Mouse (Mus musculus) G1E-ER4 (cell line): ENCODE results near the gene Pa2g4. TPM values are rescaled to one million over a fixed set of nuclear protein-coding genes. Genes with fewer than 3 reads are reported as not detected.

Experiments
- GATA1 ChIP-seq: IDR thresholded peaks from one replicate; pipeline ENCODE4 v1.8.0; 2012; ENCODE audit warnings: low read length, inconsistent platforms
- polyA plus RNA-seq: library from polyadenylated mRNA; stranded (reverse); fragments of >175 nt; gene quantifications from 2 replicates; pipeline ENCODE4 v1.2.3, GENCODE M21; 2012

The Pa2g4 gene
- polyA plus RNA-seq, 1 experiment: 631 TPM

DNA sequence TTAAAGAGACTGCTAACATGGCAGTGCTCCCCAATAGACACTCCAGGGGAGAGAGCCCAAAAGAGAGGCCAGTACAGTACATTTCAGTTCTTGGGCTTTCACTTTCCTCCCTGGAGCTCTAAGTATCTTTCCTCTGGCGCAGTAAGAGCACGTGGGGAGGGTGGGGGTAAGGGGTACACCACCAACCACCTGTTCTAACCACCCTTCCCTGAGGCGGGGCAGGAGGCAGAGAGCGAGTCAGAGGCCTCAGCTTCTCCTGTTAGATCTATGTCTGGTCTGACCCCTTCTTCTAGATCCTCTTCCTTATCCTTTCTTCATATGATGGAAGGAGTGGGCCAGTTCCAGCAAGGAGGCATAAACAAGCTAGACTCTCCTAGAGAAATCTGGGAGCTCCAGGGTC, 21.3 kb upstream of the Pa2g4 start:
- TF ChIP-seq GATA1: no peak

DNA sequence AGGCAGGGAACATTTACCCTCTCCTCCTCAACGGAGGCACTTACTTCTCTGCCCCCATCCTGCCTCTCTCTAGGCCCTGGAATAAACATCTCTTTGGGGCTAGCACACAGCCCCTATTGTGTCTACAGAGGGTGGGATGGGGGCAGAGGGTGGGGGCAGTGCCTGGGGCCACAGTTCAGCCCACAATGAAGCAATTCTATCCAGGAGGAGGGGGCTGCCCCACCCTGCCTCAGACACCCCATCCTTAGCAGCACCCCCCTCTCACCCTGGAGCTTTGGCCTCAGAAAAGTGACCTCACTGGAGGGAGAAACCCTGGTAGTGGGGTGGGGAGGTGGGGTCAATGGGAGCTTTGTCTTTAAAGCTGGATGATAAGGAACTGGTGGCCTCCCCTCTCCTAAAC, 20.8 kb upstream of the Pa2g4 start:
- TF ChIP-seq GATA1: no peak

DNA sequence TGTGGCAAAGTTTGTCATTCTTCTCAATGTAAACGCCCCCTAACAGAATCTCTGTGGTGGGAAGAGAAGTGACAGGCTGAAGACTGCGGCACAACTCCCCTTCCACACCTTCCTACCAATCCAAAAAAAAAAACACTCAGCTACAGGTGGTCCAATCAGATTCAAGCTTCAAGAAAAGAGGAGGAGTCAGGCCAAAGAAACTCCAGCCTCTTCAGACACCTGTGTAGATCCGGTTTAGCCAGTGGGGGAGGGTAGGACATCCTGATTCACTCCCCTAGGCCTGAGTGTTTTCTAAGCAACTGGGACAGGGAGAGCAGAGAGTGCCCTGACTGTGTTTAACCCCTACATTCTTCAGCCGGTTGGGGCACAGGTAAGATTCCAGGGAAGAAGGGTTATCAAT, 18.6 kb upstream of the Pa2g4 start:
- TF ChIP-seq GATA1: no peak

DNA sequence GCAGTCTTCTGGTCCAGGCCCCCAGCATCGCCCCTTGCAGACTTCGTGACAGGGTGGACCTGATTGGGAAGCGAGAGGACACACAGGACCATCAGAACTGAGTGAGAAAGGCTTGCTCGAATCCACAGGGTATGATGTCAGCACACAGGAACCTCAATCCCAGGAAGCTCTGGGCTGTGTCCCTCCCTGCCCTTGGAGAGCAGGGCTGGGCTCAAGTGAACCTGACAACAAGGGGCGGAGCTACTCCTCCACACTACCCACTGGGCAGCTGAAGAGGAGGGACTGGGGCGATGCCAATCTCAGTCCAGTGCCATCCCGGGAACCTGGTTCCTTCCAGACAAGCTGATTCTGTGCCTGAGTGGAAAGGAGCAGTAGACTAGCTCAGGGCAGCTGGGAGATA, 17.9 kb upstream of the Pa2g4 start:
- no peak for TF ChIP-seq GATA1

DNA sequence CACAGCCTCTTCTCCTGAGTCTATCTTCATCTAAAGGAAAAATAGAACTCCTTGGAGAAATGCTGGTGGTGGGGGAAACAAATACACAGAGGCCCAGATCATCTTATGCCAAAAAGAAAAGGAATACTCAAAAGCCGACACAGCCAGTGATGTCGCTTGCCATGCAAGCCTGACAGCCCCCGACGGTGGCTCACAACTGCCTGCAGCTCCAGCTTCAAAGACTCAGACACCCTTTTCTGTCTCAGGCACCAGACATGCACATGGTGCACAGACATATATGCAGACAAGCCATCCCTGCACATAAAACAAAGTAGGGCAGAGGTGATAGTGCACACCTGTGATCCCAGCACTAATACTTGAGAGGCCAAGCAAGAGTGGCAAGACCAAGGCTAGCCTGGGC, 13.9 kb upstream of the Pa2g4 start:
- TF ChIP-seq GATA1: no peak

DNA sequence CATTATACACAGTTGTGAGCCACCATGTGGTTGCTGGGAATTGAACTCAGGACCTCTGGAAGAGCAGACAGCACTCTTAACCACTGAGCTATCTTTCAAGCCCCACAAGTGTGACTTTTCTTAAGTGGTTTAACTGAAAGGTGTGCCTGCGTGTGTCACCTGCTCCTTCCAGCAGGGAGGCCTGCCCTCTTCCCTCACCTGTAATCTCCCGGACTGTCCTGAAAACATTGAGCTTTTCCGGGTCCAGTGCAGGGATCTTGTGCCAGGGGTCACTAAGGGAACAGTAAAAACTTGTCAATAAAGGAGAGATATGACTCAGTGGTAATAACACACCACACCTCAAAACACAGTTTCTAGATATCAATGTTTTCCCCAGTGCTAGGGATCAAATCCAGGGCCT, 13.5 kb upstream of the Pa2g4 start:
- TF ChIP-seq GATA1: no peak

DNA sequence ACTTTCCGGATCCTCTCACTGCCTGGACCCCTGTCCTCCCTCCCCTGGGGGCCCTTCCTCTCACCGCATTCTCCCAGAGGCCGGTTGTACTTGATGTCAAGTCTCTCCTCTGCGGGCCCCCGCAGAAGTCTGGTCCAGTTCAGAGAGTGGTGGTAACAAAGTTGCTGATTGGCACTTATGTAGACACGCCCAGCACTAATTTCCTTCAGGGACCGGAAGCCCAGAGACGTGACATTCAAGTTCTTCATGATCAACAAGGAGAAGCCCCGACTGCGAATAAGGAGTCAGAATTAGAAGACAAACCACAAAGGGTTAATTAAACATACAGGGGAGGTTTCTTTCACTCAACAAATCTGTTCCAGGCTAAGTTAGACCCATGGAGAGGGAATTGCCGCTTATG, 12.5 kb upstream of the Pa2g4 start:
- TF ChIP-seq GATA1: no peak

DNA sequence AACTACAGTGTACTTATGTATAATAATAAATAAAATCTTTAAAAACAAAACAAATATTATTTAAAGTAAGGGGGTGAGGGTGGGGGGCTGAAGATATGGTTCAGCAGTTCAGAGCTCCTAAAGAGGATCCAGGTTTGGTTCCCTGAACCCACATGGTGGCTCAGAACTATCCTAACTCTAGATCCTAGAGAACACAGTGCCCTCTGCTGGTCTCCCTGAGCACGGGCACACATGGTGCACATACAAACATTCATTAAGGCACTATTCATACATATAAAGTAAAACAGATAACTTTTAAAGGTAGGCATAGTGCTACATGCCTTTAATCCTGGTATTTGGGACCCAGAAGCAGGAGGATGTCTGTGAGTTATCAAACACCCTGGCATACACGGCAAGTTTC, 9.3 kb upstream of the Pa2g4 start:
- no peak for TF ChIP-seq GATA1

DNA sequence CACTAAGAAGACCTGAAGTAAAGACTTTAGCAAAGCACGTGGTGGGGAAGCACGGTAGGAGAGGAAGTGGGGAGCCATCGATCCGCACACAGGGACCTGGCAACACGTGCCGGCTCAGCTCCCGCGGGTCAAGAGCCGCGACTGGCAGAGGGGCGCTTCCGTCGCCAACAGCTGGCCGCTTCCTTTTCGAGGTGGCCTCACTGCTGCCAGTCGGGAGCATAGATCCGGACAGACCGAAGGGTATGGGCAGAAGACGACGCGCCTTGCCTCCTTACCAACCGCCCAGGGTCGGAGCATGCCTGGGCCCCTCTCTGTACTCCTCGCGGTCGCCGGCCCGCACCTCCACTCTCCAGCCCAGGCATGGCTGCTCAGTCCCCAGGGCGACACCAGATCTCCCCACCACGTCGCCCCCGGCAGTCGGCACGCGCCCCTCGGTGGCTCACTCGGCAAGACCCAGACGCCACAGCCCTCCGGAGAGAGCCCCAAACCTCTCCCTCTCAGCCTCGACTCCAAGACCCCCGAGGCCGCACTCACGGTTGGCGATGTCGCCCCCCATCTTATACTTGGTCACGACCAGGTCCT, 490 bp downstream of the Pa2g4 start:
- no peak for TF ChIP-seq GATA1

DNA sequence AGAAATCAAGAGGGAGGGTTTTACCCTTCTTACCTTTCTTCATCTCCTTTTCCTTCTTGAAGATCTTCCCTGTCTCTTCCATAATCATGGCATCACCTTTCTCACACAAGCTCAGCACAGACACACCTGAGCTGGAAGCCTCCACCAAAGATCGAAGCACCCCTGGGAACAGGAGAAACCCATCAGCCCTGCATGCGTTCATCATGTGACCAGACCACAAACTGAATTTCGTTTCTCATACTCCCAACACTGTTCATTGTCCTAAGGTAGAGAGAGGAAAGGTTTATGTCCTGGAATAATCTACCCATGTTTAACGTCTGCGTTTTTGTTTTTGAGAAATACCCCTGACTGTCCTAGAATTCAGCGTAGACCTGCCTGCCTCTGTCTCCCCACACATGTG, 2.2 kb downstream of the Pa2g4 start:
- no peak for TF ChIP-seq GATA1

DNA sequence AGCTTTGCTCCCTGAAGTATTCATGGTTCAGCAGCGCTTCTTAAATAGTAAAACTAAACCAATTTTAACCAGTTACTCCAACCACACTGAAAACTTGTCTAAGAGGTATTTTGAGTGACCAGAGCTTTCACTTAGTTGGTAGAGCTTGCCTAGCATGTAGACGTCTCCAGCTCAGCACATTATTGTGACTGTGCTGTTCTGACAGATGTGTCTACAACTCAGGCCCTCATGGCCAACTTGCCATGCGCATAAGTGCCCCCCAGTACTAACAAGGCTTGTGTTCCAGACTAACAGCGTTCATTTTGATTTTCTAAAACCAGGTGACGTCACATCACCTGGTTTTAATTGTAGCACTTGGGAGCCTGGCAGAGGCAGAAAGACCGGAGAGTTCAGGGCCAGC, 8.8 kb downstream of the Pa2g4 start:
- TF ChIP-seq GATA1: no peak

DNA sequence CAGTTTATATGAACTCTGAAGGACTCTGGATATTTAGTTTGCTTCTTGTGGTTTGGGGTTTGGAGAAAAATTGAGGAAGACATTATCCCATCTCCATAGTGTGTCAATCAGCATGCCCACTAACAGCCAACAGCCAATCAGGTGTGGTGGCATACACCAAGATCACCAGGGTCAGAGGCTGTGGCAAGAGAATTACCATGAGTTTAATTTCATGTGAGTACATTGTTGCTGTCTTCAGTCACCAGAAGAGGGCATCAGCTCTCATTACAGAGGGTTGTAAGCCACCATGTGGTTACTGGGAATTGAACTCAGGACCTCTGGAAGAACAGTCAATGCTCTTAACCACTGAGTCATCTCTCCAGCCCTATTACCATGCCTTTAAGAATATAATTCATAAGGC, 9.5 kb downstream of the Pa2g4 start:
- TF ChIP-seq GATA1: no peak

DNA sequence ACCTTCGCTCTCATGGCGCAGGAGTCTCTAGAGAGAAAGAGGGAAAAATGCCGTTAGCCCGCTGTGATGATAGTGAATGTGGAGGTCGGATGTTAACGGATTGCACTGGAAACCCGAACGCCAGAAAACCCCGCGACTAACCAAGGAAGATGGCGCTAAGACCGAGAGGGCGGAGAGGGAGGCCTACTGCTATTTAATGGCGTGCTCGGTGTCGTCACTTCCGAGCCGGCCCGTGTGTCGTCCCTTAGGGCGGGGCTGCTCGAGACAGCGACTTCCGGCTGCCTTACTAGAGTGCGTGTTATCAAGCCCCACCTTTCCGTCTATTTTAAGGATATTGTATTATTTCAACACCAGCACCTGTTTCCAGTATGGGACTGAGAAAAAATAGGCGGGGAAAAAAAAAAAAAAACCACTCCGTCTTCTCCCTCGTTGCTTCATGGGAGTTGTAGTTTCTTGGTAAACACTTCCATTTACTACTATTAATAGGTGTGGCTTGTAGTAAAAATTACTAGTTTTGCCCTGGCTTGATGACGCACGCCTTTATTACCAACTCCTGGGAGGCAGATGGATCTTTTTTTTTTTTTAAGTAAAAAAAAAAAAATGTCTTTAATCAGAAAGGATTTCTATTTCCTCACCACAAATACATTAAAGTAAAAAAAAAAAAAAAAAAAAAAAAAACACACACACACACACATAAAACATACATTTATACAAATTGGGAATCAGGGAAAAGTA, 16.7 kb downstream of the Pa2g4 start, which contains the start of gene Rpl41:
Gene Rpl41 (minus strand): TSS at position 359 of the 735 bp plus-strand sequence.
- TF ChIP-seq GATA1: no peak

DNA sequence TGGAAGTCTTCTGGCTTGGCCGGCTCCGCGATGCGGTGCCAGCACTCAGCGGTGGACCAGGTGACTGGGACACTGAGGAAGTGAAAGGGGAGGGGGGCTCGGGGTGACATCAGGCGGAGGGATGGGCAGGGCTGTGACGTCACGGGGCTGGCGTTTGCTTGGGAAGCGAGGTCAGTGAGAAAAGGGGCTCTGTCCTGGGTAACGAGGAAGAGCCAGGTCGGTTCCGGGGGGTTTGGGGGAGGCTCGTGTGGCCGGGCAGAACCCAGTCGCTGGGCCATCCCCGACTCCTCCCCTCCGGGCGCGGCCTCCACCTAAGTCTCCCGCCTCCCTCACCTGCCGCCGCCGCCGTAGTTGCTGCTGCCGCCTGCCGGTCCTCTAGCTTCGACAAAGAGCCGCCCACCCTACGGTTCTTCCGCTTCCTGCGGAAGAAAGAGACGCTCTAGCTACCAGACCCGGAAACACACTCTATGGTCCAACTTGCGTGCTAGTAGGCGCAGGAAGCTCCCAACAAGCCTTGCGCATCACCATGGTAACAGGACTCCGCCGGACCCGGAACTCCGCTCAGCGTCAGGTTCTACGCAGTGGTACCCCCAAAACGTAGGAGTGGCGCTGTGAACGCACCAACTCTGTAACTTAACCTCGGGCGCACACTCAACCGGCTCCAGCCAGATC, 18.3 kb downstream of the Pa2g4 start, which contains the start of gene Zc3h10:
Gene Zc3h10 (minus strand): TSS at position 414 of the 672 bp plus-strand sequence.
- TF ChIP-seq GATA1: no peak

DNA sequence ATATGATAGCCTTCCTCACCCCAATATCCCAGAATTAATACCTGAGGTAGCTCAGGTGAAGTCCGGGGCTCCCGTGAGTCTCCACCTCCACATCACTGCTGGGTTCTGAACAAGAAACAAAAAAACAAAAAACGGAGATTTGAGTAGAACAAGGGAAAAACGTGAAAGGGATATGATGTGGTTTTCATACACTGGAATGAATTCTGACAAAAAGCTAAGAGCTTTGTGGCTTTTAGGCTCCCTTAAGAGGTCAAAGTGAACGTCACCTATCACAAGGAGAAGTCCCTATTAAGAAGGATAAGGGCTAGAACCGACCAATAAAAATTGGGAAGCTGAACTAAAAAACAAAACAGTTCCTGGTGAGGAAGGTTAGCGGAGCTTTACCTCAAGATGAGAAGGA, 19.0 kb downstream of the Pa2g4 start:
- TF ChIP-seq GATA1: no peak

DNA sequence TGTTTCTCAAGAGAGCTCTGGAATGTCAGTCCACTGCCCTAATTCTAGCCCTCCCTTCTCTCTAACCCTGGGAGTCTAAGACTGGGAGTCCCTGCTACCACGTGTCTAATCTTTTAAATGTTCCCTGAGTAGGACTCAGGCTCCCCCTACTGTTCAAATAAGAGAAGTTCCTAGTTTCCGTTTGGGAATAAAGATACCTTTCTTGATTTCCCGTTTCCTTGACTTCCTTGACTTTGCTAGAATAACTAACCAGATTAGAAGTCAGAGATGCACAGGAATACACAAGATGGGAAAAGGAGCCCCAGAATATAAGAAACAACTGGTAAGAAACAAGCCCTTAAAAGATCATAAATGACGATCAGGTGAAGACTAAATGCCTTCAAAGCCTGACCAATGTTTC, 19.4 kb downstream of the Pa2g4 start:
- no peak for TF ChIP-seq GATA1

DNA sequence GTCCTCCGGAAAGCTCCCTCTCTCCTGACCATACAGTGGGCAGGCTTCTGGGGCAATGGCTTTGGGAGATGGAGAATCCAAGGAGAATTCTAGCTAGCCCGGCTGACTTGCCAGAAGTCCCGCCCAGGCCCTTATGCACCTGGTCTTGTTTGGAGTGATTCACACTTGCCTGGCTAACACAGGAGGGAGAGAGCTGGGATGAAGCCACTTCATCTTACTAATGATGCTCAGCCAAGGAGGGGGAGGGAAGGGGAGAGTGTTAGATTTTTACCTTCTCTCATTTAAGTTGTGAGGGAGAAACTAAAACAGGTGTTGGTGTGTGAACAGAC, 20.3 kb downstream of the Pa2g4 start:
- TF ChIP-seq GATA1: no peak
